Mouse (Mus musculus) heart, adult 9 months (tissue): ENCODE measurements at regions not wholly inside any gene's neighbourhood (a gene's known extent, or its start where the extent isn't known, plus 50 kb on each side); places are given as distances from the start of the nearest gene placed in this dataset.
A peak's percentile ranks its signal among the peaks of the same experiment; 100 is the strongest.

ENCODE experiments used
- DNase-seq, 2 experiments: peaks; one replicate each; pipeline ENCODE4 v3.0.0; 2022; ENCODE audit warnings: low spot score in 2 of 2

DNA sequence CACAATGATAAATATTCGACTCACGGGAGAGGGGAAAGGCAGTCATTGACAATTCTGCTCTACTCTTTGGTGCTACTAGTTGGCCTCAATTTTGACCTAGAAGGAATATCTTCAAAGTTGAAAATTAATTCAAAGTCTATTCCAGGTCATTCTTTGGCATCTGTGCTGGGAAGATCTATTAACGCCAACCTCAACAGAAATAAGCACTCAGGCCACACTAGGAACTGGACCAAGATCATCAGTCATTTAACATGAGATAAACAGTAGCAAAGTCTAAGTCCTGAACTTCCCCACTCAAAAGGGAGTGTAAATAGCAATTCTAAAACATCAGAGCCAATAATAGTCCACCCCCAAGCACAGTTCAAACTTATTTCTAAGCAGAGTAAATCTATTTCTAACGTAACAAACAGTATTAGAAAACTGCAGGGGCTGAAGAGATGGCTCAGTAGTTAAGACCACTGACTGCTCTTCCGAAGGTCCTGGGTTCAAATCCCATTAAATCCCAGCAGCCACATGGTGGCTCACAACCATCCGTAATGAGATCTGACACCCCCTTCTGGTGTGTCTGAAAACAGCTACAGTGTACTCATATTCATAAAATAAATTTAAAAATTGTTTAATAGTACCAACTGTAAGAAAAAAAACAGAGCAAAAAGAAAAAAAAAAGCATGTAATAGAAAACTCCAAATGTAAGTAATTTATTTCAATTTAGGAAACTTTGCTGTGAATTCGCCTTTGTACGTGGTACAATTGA lies 75.1 kb upstream of the Atp2b1 start:
- no peak for DNase-seq

DNA sequence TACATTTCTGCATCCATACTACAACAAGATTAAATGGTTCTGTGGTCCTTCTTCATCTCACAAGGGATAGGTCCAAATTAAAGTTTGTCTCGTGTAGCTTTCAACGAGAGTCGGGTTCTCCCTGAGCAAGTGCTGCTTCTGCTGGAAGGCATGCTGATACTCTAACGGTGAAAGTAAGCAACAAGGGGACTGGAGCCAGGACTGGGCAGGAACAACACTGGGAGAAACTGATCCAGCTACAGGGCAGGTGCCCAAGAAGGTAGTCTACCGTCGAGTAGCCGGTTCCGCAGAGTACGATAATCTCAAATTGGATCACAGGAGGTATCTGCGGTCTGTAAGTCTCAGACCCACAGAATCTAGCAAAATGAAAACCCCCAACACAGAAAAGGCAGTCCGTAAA lies 74.2 kb upstream of the Atp2b1 start:
- no peak for DNase-seq

GRCm38 (mm10) chr10:98840411-98840810 lies 73.8 kb upstream of the Atp2b1 start:
- DNase-seq = no peak

- DNase-seq = no peak
Observed at GRCm38 (mm10) chr10:98840957-98841831, 73.0 kb upstream of the Atp2b1 start.

DNA sequence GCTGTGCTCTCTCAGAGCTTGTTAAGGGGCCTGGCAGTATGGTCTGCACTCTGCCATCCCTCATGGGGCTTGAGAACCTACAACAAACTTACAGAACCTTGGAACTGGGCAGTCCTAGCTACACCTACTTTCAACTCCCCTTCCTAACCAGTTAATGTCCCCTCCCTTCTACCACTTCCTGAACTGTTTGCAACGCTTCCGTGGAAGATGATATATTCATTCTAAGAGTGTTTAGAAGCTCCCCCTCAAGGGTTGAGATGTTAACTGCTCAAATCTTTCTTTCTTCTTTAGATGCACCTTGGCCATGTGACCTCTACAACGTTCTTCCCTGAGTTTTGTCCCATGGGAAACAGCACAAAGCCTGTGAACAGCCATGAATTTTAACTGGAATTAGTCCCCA lies 72.3 kb upstream of the Atp2b1 start:
- DNase-seq = no peak

- no peak for DNase-seq
Observed at GRCm38 (mm10) chr10:98842721-98843120, 71.5 kb upstream of the Atp2b1 start.

DNA sequence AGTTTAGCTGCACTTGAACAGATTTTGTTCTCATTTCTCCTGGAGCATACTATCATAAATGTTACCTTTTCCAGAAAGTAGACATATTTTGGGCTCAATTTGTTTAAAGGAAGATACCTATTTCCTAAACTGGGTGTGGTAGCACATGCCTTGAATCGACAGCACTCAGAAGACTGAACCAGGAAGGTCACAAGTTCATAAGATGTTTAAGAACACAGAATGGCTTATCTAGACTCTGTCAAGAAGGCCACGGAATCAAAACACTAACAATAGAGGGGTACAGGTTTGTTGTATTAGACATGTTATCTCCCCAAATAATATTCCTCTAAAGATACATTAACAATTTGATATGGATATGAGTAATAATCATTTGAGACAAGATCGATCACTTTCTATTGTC lies 64.4 kb upstream of the Atp2b1 start:
- DNase-seq = no peak

GRCm38 (mm10) chr10:98857395-98857794 lies 56.8 kb upstream of the Atp2b1 start:
- DNase-seq = peak; percentile 85 to 91

DNA sequence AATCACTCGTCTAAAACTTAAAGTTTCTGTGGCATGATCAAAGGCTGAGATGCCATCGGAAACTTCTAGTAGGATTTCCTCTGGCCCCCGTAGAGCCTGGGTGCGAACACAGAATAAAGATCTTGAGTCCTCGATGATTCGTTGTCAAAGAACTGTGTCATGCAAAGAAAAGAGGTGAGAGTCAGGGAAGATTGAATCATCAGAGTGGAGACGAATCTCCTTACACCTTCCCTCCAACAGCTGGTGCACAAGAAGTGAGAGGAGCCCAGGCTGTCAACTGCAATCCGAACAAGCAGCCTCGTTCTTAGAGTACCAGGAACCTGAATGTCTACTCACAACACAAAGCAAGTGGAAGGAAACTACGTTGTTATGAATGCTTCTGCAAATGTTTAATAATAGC lies 52.7 kb upstream of the Atp2b1 start:
- DNase-seq = no peak

- DNase-seq = no peak
Observed at GRCm38 (mm10) chr10:98862712-98863111, 51.5 kb upstream of the Atp2b1 start.

DNA sequence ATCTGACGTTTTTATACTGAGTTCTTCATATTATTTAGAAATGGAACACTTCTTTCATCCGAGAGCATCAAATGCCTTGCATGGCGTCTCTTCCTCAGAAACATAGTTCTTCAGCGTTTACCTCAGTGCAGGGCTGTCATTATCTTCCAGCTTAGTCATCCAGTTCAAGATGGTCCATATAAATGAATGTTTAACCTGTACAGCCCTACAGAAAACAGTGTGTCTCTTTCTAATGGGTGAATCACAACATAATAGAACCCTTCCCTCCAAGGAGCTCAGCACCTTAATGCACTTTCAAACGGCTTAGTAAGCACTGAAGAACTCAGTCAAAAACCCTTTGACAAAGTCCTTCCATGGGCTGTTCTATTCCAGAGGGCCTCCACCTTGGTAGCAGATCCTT lies 49.8 kb upstream of the Atp2b1 start:
- no peak for DNase-seq
